Mouse (Mus musculus): ENCODE data around the gene Nrg3.

GRCm38 (mm10) chr14:39373220-39373619, 99.7 kb downstream of the Nrg3 start:
- TF ChIP-seq CTCF (IDR thresholded peaks at IDR 0.05; ENCODE audit: borderline replicate concordance, extremely low read depth, insufficient read depth, insufficient read length) (no peak), POLR2A (IDR thresholded peaks at IDR 0.05; ENCODE audit: borderline replicate concordance, extremely low read depth, insufficient read depth, insufficient read length, poor library complexity, severe bottlenecking) (no peak)

All from brain, embryonic 14.5 days (tissue).